Mouse (Mus musculus) kidney, adult 2 months (tissue): ENCODE measurements around the gene Ddit4.

Source experiments
- CTCF ChIP-seq: fragments of 200-500 bp; conservative IDR thresholded peaks from 2 replicates; pipeline ENCODE4 v1.5.1; 2011; ENCODE audit warnings: low read depth, mild to moderate bottlenecking, control low read depth, low read length, moderate library complexity, mixed read lengths; ENCODE audit not compliant: insufficient read depth, insufficient read length
- POLR2A ChIP-seq: fragments of 200-500 bp; IDR thresholded peaks from one replicate; pipeline ENCODE4 v1.6.1; 2011; ENCODE audit warnings: low read depth, low read length, control low read depth

GRCm38 (mm10) chr10:59948363-59949254 lies 3.0 kb downstream of the Ddit4 start:
- TF ChIP-seq CTCF: no peak
- no peak for TF ChIP-seq POLR2A
